Mouse (Mus musculus) liver, embryonic 13.5 days (tissue): Measurements from ENCODE around the gene Zfp60. TPM values are rescaled to one million over a fixed set of nuclear protein-coding genes. Genes with fewer than 3 reads are reported as not detected.

ENCODE experiments used
- ATAC-seq: fragments of 200-750 bp; cut with Nextera tagmentation; 2 replicates; pipeline ENCODE4 v1.8.0; 2017; ENCODE audit warnings: low read depth, mild to moderate bottlenecking, moderate number of reproducible peaks, moderate library complexity
- DNase-seq: peaks from one replicate; pipeline ENCODE4 v3.0.0; 2022
- H3K27ac ChIP-seq: fragments of 300-500 bp; sonication (generic); 2 replicates; pipeline ENCODE4 v1.5.1; 2015; ENCODE audit warnings: moderate library complexity, mild to moderate bottlenecking, inconsistent platforms
- H3K27me3 ChIP-seq: fragments of 300-500 bp; sonication (generic); 2 replicates; pipeline ENCODE4 v1.6.1; 2015; ENCODE audit warnings: mild to moderate bottlenecking, inconsistent platforms
- H3K36me3 ChIP-seq: fragments of 300-500 bp; sonication (generic); 2 replicates; pipeline ENCODE4 v1.6.1; 2015; ENCODE audit warnings: mild to moderate bottlenecking, inconsistent platforms
- H3K4me1 ChIP-seq: fragments of 300-500 bp; sonication (generic); replicated peaks from 2 replicates; pipeline ENCODE4 v1.6.1; 2015; ENCODE audit warnings: inconsistent platforms
- H3K4me2 ChIP-seq: fragments of 300-500 bp; sonication (generic); 2 replicates; pipeline ENCODE4 v1.6.1; 2015; ENCODE audit warnings: inconsistent platforms, mild to moderate bottlenecking, moderate library complexity
- H3K4me3 ChIP-seq: fragments of 300-500 bp; sonication (generic); replicated peaks from 2 replicates; pipeline ENCODE4 v1.5.1; 2015; ENCODE audit warnings: mild to moderate bottlenecking, inconsistent platforms
- H3K9ac ChIP-seq: fragments of 300-500 bp; sonication (generic); 2 replicates; pipeline ENCODE4 v1.6.1; 2015; ENCODE audit warnings: mild to moderate bottlenecking, inconsistent platforms
- H3K9me3 ChIP-seq: fragments of 300-500 bp; sonication (generic); replicated peaks from 2 replicates; pipeline ENCODE4 v1.6.1; 2016; ENCODE audit warnings: inconsistent platforms
- WGBS: fragments of 180-500 bp; shearing (Covaris S2); methylation state at CpG from one replicate; pipeline ENCODE4 v1.1.7; 2015; ENCODE audit not compliant: insufficient replicate concordance; 5-methylcytosine and 5-hydroxymethylcytosine counted together
- polyA plus RNA-seq: library from polyadenylated mRNA; unstranded; fragments of >200 nt; fragmentation: Nextera tagmentation; extraction: Ambion mirVana; gene quantifications from 2 replicates; pipeline ENCODE4 v1.2.1, GENCODE M21; 2015

Zfp60 gene
- polyA plus RNA-seq = 5.6 and 6.6 TPM in 2 replicates

GRCm38 (mm10) chr7:27731281-27731883 lies at the start of gene Zfp60:
Gene Zfp60, plus strand, starts transcription at chr7:27731389.
- Histone ChIP-seq H3K4me3 (peak within 1 kb of the TSS; percentile 74), H3K27me3 (no peaks in the 10 kb centered on the region), H3K36me3 (no peaks in the 10 kb centered on the region), H3K9me3 (no peaks in the 10 kb centered on the region), H3K4me1 (peaks cover 20% of the 10 kb centered on the region), H3K4me2 (peak within 1 kb of the TSS; percentile 83), H3K27ac (peak within 1 kb of the TSS; percentile 87), H3K9ac (peak within 1 kb of the TSS; percentile 78)
- DNase-seq (peak; percentile 75), ATAC-seq (peak; percentile 92)
- under 1% methylated on average over 35 of the region's 35 CpGs for WGBS

DNA sequence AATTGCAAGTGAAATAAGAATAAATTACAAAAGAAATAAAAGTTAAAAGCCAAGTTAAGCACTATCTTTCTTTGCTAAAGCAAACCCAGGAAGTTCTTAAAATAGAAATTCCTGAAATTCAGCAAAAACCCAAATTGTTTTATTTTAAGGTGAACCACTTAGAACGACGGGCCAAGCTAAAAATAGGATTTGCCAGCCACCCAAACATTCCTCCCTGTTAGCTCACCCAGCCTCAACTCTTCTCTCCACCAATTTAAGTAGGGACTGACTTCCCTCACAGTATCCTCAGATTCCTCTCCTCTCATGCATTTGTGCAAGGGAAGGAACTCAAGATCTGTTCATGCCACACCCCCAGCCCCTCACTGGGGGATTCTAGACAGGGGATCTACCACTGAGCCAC lies 48.0 kb upstream of the Zfp60 start:
- H3K4me2 ChIP-seq = no peak overlapping the region
- H3K4me1 ChIP-seq = peaks cover 5% of the 10 kb centered on the region
- 26% methylated on average over 2 of the region's 2 CpGs for WGBS
- 0 out of 2 replicates have a peak, but pooled peaks cover 7% of the 10 kb centered on the region for H3K27me3 ChIP-seq
- ATAC-seq = no peak
- no peaks in the 10 kb centered on the region for H3K36me3 ChIP-seq
- no peak overlapping the region for H3K27ac ChIP-seq
- no peak for DNase-seq
- no peak overlapping the region for H3K9ac ChIP-seq
- H3K4me3 ChIP-seq = no peak overlapping the region
- H3K9me3 ChIP-seq = no peaks in the 10 kb centered on the region

DNA sequence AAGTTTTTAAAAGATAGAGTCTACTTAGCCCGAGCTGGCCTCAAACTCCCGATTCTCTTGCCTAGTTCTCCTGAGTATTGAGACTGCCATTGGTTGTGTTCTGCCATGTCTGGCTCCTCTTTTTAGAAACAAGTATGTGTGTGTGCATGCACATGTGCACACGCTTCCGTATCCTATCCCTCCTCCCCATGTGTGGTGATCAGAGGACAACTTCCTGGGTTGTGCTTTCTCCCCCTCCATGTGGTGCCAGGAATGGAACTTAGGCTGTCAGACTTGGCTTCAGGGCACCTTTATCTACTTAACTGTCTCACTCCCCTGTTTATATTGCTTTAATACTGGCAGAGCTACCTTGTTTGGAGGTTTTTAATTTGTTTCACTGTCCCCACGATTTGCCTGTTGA lies 46.0 kb upstream of the Zfp60 start:
- Histone ChIP-seq H3K9ac (no peak overlapping the region), H3K4me1 (peaks cover 18% of the 10 kb centered on the region), H3K27ac (no peak overlapping the region), H3K36me3 (no peaks in the 10 kb centered on the region), H3K27me3 (0 out of 2 replicates have a peak, but pooled peaks cover 7% of the 10 kb centered on the region), H3K4me2 (no peak overlapping the region), H3K9me3 (no peaks in the 10 kb centered on the region), H3K4me3 (no peak overlapping the region)
- DNase-seq (no peak), ATAC-seq (no peak)
- whole genome bisulfite sequencing = 17% methylated on average over 5 of the region's 5 CpGs

GRCm38 (mm10) chr7:27685681-27686080 lies 45.5 kb upstream of the Zfp60 start:
- DNase-seq = no peak
- Histone ChIP-seq H3K27me3 (0 out of 2 replicates have a peak, but pooled peaks cover 7% of the 10 kb centered on the region), H3K4me2 (no peak overlapping the region), H3K9me3 (no peaks in the 10 kb centered on the region), H3K36me3 (no peaks in the 10 kb centered on the region), H3K4me1 (peaks cover 18% of the 10 kb centered on the region), H3K27ac (no peak overlapping the region), H3K9ac (no peak overlapping the region), H3K4me3 (no peak overlapping the region)
- WGBS = under 1% methylated on average over 6 of the region's 6 CpGs
- ATAC-seq = no peak

GRCm38 (mm10) chr7:27687043-27687442 lies 44.1 kb upstream of the Zfp60 start:
- Histone ChIP-seq H3K4me3 (no peak overlapping the region), H3K9ac (no peak overlapping the region), H3K36me3 (no peaks in the 10 kb centered on the region), H3K4me1 (peaks cover 18% of the 10 kb centered on the region), H3K27ac (no peak overlapping the region), H3K27me3 (0 out of 2 replicates have a peak, but pooled peaks cover 7% of the 10 kb centered on the region), H3K4me2 (no peak overlapping the region), H3K9me3 (no peaks in the 10 kb centered on the region)
- WGBS = 83% methylated on average over 1 of the region's 1 CpGs
- no peak for DNase-seq
- no peak for ATAC-seq

GRCm38 (mm10) chr7:27687836-27688235 lies 43.4 kb upstream of the Zfp60 start:
- H3K4me2 ChIP-seq = peak overlapping the region; percentile 79
- WGBS = 62% methylated on average over 3 of the region's 3 CpGs
- H3K27ac ChIP-seq = no peak overlapping the region
- DNase-seq = no peak
- no peak for ATAC-seq
- peak overlapping the region; percentile 75 for H3K9ac ChIP-seq
- H3K4me1 ChIP-seq = peaks cover 18% of the 10 kb centered on the region
- peak overlapping the region; percentile 63; the same call in 1 of the 2 replicates for H3K4me3 ChIP-seq
- H3K9me3 ChIP-seq = no peaks in the 10 kb centered on the region
- H3K27me3 ChIP-seq = 0 out of 2 replicates have a peak, but pooled peaks cover 7% of the 10 kb centered on the region
- no peaks in the 10 kb centered on the region for H3K36me3 ChIP-seq

DNA sequence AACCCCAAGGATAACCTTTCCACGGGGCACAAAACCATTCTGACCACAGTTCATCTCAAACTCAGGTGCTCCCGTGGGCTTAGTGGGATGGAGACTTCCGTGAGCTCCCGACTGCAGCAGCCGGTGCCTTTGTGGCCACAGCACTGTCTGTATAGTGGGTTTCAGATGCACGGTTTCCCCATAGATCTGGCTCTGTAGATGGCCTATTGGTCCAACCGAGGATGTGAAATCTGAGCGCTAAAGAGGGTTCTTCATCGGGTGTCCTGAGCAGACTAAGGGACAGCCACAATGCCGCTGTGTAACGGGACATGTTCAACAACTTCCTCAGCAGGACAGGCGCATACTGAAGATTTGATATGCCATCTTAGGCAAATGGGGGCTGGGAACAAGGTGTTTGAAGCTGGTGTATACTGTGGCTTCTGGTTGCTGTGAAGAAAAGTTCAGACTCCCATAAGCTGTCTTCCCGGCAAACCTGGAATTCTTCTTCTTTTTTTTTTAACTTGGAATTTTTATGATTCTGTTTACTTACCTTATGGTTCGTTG lies 42.9 kb upstream of the Zfp60 start:
- H3K36me3 ChIP-seq = no peaks in the 10 kb centered on the region
- peak overlapping the region; percentile 75 for H3K9ac ChIP-seq
- H3K4me3 ChIP-seq = peak overlapping the region; percentile 63
- DNase-seq (no peak), ATAC-seq (no peak)
- H3K9me3 ChIP-seq = no peaks in the 10 kb centered on the region
- WGBS = 33% methylated on average over 14 of the region's 14 CpGs
- peak overlapping the region; percentile 62; the same call in 1 of the 2 replicates for H3K27ac ChIP-seq
- H3K4me1 ChIP-seq = peaks cover 18% of the 10 kb centered on the region
- peak overlapping the region; percentile 79 for H3K4me2 ChIP-seq
- H3K27me3 ChIP-seq = 0 out of 2 replicates have a peak, but pooled peaks cover 7% of the 10 kb centered on the region

GRCm38 (mm10) chr7:27688815-27689612 lies 42.2 kb upstream of the Zfp60 start, which contains the start of gene Zfp607b:
Gene Zfp607b, plus strand, starts transcription at chr7:27689340.
- Histone ChIP-seq H3K9me3 (no peaks in the 10 kb centered on the region), H3K36me3 (no peaks in the 10 kb centered on the region), H3K4me3 (peak within 1 kb of the TSS; percentile 63), H3K4me2 (peak within 1 kb of the TSS; percentile 79), H3K27ac (peak within 1 kb of the TSS; percentile 62), H3K27me3 (0 out of 2 replicates have a peak, but pooled peaks cover 7% of the 10 kb centered on the region), H3K4me1 (peaks cover 18% of the 10 kb centered on the region), H3K9ac (peak within 1 kb of the TSS; percentile 75)
- DNase-seq (peak; percentile 96), ATAC-seq (peak; percentile 99)
- WGBS = 1% methylated on average over 19 of the region's 19 CpGs

DNA sequence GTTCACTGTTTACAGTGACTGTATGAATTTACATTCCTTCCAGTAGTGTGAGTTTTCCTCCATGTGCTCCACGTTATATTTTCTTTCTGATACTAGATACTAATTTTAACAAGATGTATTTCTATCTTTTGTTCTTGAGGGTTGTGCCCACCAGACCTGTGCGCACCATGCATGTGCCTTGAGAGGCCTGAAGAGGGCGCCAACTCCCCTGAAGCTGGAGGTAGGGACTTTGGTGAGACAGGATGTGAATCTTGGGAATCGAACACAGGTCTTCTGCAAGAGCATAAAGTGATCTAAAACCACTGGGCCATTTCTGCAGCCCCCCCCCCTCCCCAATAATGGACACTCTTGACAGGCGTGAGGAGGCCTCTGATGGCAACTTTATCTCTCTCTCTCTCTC lies 40.1 kb upstream of the Zfp60 start:
- Histone ChIP-seq H3K9ac (no peak overlapping the region), H3K27ac (no peak overlapping the region), H3K4me1 (peaks cover 18% of the 10 kb centered on the region), H3K36me3 (no peaks in the 10 kb centered on the region), H3K9me3 (no peaks in the 10 kb centered on the region), H3K27me3 (no peaks in the 10 kb centered on the region), H3K4me3 (no peak overlapping the region), H3K4me2 (no peak overlapping the region)
- WGBS = 30% methylated on average over 5 of the region's 5 CpGs
- no peak for ATAC-seq
- peak; percentile 15 for DNase-seq

DNA sequence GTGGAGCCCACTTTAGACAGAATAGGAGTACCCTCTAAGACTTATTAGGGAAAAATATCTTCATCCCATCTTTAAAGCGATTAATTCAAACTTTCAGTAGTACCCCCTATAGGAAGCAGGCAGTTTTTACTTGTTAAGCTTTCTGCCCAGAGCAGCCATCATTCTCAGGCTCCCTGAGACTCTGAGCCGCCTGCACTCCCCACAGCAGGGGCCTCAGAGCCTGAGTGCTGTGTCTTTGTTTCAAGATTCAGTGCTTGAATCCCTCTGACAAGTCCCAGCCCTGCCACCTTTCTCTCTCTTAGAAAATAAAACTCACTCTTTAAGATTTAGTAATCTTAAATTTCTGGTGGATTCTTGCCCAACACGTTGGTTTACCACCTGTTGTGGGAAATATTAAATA lies 34.5 kb upstream of the Zfp60 start:
- Histone ChIP-seq H3K27ac (no peak overlapping the region), H3K27me3 (no peaks in the 10 kb centered on the region), H3K9me3 (no peaks in the 10 kb centered on the region), H3K4me3 (no peak overlapping the region), H3K9ac (no peak overlapping the region), H3K4me2 (no peak overlapping the region), H3K4me1 (no peaks in the 10 kb centered on the region), H3K36me3 (no peaks in the 10 kb centered on the region)
- ATAC-seq (no peak), DNase-seq (no peak)
- 54% methylated on average over 3 of the region's 3 CpGs for WGBS

DNA sequence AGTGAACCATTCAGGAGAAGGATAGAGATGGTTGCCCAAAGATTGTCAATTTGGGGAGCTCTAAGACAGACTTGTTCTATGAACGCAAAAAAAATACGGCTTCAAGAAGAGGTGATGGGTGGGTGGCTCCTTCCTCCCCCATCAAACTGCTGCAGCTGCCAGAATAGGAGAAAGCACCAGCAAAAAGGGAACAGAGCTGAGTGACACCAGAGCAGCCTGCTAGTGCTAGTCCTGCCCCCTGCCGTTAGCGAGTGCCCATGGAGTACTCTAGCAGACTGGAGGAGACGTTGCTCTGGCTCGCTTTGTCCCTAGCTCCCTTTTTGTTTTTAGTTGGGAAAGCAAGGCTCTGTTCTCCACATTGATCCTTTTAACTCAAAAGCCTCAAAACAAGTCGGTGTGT lies 20.8 kb upstream of the Zfp60 start:
- peaks cover 5% of the 10 kb centered on the region; the same call in 1 of the 2 replicates for H3K9me3 ChIP-seq
- H3K36me3 ChIP-seq = no peaks in the 10 kb centered on the region
- no peak overlapping the region for H3K27ac ChIP-seq
- H3K4me2 ChIP-seq = no peak overlapping the region
- no peaks in the 10 kb centered on the region for H3K27me3 ChIP-seq
- WGBS = 68% methylated on average over 7 of the region's 7 CpGs
- no peaks in the 10 kb centered on the region for H3K4me1 ChIP-seq
- no peak for ATAC-seq
- DNase-seq = no peak
- no peak overlapping the region for H3K9ac ChIP-seq
- H3K4me3 ChIP-seq = no peak overlapping the region
